Mouse (Mus musculus): ENCODE data around the gene Chrm2. TPM values are rescaled to one million over a fixed set of nuclear protein-coding genes. Genes with fewer than 3 reads are reported as not detected.

Chrm2 gene
- total and polyA plus RNA-seq, 3 experiments: not detected

- Histone ChIP-seq H3K27ac (ENCODE audit: control insufficient read depth, low read depth, low read length) (no peak overlapping the region), H3K27me3 (ENCODE audit: control insufficient read depth in 1 of 2, insufficient read depth in 2 of 2, low read length in 2 of 2) (no peaks in the 10 kb centered on the region), H3K9ac (ENCODE audit: control insufficient read depth, low read depth, low read length, poor library complexity, severe bottlenecking) (no peak overlapping the region), H3K79me2 (ENCODE audit: control insufficient read depth, insufficient read depth, low read length, poor library complexity) (no peaks in the 10 kb centered on the region), H3K9me3 (replicated peaks; ENCODE audit: insufficient read depth, low read length) (no peaks in the 10 kb centered on the region), H3K4me1 (ENCODE audit: control insufficient read depth in 1 of 2, insufficient read depth in 2 of 2, low read length in 2 of 2) (no peaks in the 10 kb centered on the region), H3K4me3 (ENCODE audit: control insufficient read depth in 1 of 2, insufficient read depth in 1 of 2, low read depth in 2 of 2, low read length in 2 of 2) (no peak overlapping the region), H3K36me3 (ENCODE audit: control insufficient read depth in 1 of 2, insufficient read depth in 2 of 2, low read length in 2 of 2) (no peaks in the 10 kb centered on the region)
- DNase-seq (ENCODE audit: low read depth, low spot score): no peak
- TF ChIP-seq POLR2A (IDR thresholded peaks at IDR 0.05; ENCODE audit: control insufficient read depth in 1 of 2, insufficient read depth in 1 of 2, low read depth in 1 of 2, low read length in 2 of 2, poor library complexity in 1 of 2): no peak
Measured at GRCm38 (mm10) chr6:36405139-36405538, 17.3 kb downstream of the Chrm2 start.

DNA sequence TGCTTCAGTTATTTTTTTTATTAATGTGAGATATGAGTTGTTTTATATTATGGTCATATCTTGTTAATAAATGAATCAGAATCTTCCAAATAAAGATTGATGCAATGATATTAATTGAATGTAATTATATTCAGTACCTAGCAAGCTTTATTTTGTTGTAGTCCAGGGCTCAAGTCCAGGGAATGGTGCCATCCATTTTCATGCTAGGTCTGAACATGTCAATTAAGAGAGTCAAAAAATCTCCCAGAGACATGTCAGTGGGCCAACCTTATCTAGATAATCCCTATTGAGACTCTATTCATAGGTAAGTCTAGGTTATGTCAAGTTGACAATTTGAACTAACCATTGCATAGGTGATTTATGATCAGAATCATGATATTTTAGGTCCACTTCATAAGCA, 21.1 kb downstream of the Chrm2 start:
- no peak overlapping the region for H3K9ac ChIP-seq (ENCODE audit: control insufficient read depth, low read depth, low read length, poor library complexity, severe bottlenecking)
- no peaks in the 10 kb centered on the region for H3K4me1 ChIP-seq (ENCODE audit: control insufficient read depth in 1 of 2, insufficient read depth in 2 of 2, low read length in 2 of 2)
- H3K9me3 ChIP-seq (replicated peaks; ENCODE audit: insufficient read depth, low read length): no peaks in the 10 kb centered on the region
- no peaks in the 10 kb centered on the region for H3K27me3 ChIP-seq (ENCODE audit: control insufficient read depth in 1 of 2, insufficient read depth in 2 of 2, low read length in 2 of 2)
- TF ChIP-seq MYC (IDR thresholded peaks at IDR 0.05; ENCODE audit: low read depth, low read length) (no peak), CTCF (IDR thresholded peaks at IDR 0.05 in 2 of 3, conservative IDR thresholded peaks at IDR 0.05 in 1 of 3; ENCODE audit: control insufficient read depth in 1 of 3, insufficient read depth in 1 of 3, low read depth in 2 of 3, low read length in 3 of 3, poor library complexity in 1 of 3, severe bottlenecking in 1 of 3) (no peak), ZC3H11A (IDR thresholded peaks at IDR 0.05; ENCODE audit: low read depth, low read length) (no peak), TCF12 (IDR thresholded peaks at IDR 0.05; ENCODE audit: low read depth, low read length) (no peak), GATA1 (IDR thresholded peaks at IDR 0.05; ENCODE audit: low read depth, low read length) (no peak), HCFC1 (IDR thresholded peaks at IDR 0.05; ENCODE audit: low read depth, low read length) (no peak), CHD2 (IDR thresholded peaks at IDR 0.05; ENCODE audit: low read length) (no peak), NELFE (IDR thresholded peaks at IDR 0.05; ENCODE audit: low read depth, low read length) (no peak), MAFK (IDR thresholded peaks at IDR 0.05; ENCODE audit: borderline replicate concordance, low read depth, low read length) (no peak), RAD21 (IDR thresholded peaks at IDR 0.05; ENCODE audit: low read depth, low read length) (no peak), ZKSCAN1 (IDR thresholded peaks at IDR 0.05; ENCODE audit: low read depth, low read length) (no peak), ZNF384 (IDR thresholded peaks at IDR 0.05; ENCODE audit: low read depth, low read length) (no peak), JUND (IDR thresholded peaks at IDR 0.05; ENCODE audit: low read depth, low read length) (no peak), CHD1 (IDR thresholded peaks at IDR 0.05; ENCODE audit: low read depth, low read length) (no peak), NRF1 (IDR thresholded peaks at IDR 0.05; ENCODE audit: insufficient read depth, low read depth, low read length, poor library complexity, severe bottlenecking) (no peak), ETS1 (IDR thresholded peaks at IDR 0.05; ENCODE audit: low read depth, low read length) (no peak)
- no peaks in the 10 kb centered on the region for H3K79me2 ChIP-seq (ENCODE audit: control insufficient read depth, insufficient read depth, low read length, poor library complexity)
- no peak overlapping the region for H3K4me3 ChIP-seq (ENCODE audit: control insufficient read depth in 1 of 2, insufficient read depth in 1 of 2, low read depth in 2 of 2, low read length in 2 of 2)
- H3K27ac ChIP-seq (ENCODE audit: control insufficient read depth, low read depth, low read length): no peak overlapping the region
- H3K36me3 ChIP-seq (ENCODE audit: control insufficient read depth in 1 of 2, insufficient read depth in 2 of 2, low read length in 2 of 2): no peaks in the 10 kb centered on the region
- DNase-seq (ENCODE audit: low read depth, low spot score): no peak

Measured in MEL (cell line).